Mouse (Mus musculus) layer of hippocampus, adult 11-12 months (tissue): ENCODE results near the gene Gm20388.
A peak's percentile ranks its signal among the peaks of the same experiment; 100 is the strongest.

Source experiments
- DNase-seq: peaks from one replicate; pipeline ENCODE4 v3.0.0; 2022; ENCODE audit warnings: low spot score

Gm20388 gene

DNA sequence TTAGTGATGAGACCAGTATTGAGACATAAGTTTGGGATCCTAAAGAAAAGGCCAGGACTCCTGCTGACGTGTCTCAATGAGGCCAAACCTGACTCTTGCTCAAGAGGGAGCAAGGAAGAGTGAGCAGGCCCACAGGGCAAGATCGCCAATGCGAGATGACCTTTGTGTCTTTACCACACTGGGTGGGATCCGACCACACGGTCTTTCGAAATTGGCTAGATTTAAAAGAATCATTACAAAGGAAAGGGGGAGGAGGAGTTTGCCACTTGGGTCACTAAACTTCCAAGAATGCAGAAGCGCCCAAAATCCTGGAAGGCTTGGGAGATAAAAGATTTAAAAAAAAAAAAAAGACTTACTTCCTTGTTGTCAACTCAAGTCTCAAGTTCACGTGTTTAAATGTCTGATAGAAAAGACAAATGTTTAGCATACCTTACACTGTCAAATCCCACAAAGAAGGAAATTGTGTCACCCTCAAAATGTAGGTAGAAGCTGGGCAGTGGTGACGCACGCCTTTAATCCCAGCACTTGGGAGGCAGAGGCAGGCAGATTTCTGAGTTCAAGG is 1936.7 kb downstream of the Gm20388 start:
- no peak for DNase-seq

DNA sequence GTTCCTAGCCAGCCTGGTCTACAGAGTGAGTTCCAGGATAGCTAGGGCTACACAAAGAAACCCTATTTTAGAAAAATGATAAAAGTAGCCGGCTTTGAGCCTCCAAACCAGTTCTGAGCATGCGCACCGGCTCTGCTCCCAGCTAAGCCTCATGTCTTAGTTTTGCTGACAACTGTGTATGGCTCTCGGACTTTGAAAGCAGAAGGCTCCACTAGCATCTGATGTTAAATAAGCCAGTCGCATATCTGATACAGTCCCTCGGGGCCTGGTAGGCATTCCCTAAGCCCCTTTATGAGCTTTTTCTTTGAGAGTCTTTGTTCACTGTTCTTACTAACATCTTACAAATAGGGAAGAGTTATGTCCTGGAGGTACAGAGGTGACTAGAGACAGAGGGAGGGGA is 1937.3 kb downstream of the Gm20388 start:
- no peak for DNase-seq

DNA sequence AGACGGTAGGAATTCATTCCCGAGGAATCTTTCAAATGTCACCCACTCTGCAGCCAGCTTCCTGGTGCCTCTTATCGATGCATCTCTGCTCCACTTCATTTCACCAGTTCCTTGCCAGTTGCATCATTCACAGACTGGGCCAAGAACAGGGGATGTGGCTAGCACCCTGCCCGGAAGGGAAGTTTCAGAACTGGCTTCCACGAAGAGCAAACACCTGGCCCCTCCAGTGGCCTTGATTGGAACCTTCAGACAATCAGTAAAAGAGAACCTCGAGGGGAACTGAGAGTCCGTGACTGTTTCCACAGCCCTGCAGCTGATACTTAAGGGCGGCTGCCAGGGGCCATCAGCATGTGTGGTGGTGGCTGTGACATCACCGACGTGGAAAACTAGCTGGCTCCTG is 1937.9 kb downstream of the Gm20388 start:
- no peak for DNase-seq

DNA sequence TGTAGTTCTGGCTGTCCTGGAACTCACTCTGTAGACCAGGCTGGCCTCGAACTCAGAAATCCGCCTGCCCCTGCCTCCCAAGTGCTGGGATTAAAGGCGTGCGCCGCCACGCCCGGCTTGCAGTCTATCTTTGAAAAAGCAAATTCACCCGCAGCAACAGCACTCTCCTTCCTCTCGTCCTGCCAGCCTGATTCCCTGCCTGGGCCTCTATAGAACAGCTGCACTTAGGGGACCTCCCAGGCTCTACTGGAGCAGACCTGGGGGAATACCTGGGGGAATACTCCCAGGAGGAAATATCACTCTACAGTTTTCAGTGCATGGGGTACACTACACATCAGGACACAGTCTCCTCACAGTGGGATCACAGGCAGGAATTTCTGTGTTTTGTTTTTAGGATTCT is 1938.7 kb downstream of the Gm20388 start:
- no peak for DNase-seq

DNA sequence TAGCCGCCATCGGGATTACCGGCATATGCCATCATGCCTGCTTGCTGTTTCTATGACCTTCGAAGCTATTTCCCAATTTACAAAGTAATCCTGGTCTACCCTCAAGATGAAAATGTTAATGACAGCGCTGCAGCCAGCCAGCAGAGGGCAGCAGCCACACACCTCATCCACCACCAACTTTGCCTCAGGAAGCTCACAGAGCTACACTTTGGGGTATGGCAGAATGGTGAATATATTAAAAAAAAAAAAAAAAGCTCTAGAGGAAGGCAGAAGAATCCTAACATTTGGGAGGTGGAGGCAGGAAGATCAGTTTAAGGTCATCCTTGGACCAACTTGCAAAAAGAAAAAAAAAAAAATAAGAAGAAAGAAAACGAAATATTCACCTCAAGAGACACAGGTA is 1939.4 kb downstream of the Gm20388 start:
- DNase-seq: peak; percentile 84

DNA sequence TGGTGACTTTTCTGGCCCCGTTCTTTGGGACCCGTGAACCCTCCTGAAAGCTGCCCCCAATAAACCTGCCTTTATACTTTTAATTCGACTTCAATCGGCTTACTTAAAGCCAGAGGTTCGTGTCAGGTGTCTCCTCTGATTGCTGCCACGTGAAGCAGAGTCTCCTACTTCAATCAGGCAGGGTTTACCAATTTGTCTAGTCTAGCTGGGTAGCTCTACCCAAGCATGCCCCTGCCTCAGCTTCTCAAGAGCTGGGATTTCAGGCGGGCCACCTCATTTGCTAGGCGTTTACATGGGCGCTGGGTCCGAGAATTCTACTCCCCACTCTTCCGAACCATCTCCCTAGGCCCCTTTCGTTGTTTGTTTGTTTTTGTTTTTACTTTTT is 1939.8 kb downstream of the Gm20388 start:
- DNase-seq: no peak

DNA sequence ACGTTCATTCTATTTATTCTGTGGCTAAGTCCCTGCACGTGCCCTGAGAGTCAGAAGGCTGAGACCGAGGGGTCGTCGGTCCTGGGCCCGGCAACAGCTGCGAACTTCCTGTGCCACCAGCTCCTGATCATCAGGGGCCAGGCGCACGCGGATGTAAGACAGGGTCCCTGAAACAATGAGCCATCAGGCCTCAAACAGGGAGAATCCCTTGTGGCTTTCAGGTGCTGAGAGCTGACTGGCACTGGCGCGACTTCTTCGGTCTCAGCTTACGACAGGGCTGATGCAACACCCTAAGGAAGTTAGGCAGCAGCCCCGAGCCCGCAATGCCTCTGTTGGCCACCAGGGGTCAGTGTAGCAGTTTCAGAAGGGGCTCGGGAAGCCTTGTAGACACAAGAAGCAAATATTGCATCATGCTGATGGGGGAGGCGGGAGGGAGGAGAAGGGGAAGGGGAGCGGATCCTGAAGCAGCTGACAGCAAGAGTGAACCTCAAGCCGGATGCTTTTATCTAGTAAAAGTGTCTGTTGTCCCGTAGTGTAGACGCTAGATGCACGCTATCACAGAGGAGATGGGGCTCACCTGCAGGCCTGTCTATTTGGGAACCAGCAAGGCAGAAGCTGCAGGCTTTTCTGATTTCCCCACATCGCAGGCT is 1940.3 kb downstream of the Gm20388 start:
- DNase-seq: peak; percentile 98

DNA sequence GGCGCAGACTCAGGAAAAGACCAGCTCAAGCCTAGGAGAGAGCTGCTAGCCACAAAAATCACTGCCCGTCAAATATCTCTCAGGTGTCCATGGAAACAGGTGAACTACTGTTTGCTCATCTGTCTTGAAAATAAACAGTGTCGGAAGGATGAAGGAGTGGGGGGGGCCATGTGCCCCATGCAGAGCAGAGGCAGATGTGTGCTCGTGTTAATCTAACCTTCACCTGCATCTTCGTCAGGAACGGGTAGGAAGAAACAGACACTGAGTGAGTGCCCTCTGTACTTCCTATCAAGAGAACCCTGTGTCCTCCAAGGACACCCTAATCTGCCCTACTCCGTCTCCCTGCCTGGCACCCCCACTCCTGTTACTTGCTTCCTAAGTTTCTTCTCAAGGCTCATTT is 1941.1 kb downstream of the Gm20388 start:
- DNase-seq: no peak

DNA sequence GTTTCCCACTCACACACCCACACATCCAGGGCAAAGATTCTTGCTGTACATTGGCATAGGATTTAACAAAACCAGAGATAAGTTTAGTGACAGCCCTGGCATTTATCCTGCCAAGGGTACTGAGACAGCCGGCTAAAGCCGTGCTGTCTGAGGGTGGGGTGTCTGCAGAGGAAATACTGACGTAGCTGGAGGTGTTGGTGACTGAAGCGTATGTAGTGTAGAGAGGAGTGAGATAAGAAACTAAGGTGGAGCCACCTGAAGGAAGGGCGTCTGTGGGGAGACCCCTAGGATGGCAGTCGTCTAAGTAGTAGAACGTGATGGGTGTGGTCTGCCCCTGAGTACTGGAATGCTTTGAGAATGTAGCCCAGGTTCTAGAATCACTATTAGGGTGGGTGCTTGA is 1941.8 kb downstream of the Gm20388 start:
- no peak for DNase-seq

DNA sequence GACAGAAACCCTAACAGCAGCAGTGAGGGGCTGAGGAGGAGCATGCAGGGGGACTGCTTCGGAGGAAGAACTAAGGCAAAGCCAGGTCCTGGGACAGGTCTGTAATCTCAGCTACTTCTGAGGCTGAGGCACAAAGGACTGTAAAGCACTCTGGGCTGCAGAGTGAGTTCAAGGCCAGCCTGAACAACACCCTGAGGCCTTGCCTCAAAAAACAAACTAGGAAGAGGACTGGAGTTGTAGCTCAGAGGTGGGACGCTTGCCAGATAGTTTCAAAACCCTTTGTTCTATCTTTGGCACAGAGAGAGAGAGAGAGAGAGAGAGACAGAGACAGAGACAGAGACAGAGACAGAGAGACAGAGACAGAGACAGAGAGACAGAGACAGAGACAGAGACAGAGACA is 1942.9 kb downstream of the Gm20388 start:
- DNase-seq: no peak

DNA sequence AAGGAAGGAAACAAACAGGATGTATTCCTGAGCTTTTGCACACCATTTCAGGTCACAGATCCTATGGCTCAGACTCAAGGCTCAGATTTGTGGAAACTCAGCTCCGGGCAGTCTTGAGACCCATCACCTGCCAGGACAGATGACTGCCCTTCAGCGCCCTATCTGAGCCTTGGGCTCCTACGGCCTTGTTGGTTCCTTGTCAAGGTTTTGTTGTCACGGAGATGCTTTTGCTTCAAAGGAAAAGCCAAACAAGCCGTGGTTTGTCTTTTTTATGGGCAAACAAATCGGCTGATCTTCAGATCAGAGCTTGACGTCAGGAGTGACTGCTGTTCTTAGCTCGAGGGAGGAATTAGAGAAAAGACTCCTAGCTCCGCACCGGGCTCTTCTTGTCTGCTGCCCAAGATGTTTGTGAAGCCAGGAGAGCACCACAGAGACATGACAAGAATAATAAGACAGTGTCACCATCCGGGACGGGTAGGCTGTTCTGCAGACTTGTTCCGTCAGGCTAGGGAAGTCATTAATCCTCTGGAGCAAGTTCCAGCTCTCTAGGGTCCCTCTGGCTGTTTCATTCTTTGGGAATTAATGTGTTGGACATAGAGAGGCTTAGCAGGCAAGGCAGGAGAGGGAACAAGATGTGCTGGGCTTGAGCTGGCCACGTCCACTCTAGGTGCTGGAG is 1945.6 kb downstream of the Gm20388 start:
- DNase-seq: no peak

DNA sequence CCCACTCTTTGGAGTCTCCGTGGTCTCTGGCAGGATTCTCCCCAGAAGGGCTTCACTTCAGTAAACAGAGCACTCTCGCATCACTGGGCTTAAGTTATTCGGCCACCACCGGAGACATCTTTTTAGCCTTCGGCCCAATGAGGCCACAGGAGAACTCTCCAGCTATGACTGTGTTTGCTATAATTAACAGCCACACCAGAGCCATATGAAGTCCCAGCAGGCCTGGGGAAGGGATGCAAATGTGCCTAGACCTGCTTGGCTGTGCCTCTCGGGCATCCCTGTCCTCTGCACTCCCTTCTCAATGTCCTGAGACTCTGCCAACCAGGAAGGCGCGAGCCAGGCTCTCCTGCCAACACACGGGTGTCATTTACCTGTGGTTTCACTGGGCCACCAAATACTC is 1946.7 kb downstream of the Gm20388 start:
- no peak for DNase-seq

DNA sequence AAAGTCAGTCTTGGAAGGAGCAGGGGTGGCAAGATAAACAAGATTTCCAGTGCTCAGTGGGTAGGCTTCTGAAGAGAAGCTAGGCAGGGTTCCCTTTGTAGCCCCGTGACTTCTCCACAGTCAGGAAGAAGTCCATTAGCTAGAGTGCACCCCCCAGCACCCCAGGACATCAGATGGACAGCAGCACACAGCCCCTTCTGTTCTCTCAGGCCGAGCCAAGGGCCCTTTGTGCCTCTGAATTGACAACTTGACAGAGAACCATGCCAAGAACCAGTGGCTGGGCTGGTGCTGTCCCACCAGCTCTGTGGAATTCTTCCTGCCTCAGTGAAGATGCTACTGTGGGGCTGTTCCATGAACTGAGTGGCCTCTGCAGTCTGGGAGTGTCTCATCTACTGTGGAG is 1947.1 kb downstream of the Gm20388 start:
- DNase-seq: no peak

DNA sequence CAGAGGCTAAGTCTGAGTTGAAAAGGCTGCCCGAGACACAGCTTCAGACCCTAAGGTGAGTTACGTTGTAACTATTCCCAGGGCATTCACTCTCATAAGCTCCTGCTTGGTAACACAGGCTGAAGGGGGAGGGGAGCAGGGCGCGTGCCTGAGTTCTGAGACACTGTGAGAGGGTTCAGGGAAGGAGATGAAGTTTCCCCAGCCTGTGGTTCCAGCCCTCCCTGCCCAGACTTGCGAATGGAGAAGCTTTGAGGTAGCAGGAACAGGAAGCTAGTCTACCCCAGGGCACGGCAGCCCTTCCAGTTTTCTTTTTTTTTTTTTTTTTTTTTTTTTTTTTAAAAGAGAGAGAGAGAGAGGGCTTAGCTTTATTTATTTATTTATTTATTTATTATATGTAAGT is 1950.6 kb downstream of the Gm20388 start:
- DNase-seq: no peak

DNA sequence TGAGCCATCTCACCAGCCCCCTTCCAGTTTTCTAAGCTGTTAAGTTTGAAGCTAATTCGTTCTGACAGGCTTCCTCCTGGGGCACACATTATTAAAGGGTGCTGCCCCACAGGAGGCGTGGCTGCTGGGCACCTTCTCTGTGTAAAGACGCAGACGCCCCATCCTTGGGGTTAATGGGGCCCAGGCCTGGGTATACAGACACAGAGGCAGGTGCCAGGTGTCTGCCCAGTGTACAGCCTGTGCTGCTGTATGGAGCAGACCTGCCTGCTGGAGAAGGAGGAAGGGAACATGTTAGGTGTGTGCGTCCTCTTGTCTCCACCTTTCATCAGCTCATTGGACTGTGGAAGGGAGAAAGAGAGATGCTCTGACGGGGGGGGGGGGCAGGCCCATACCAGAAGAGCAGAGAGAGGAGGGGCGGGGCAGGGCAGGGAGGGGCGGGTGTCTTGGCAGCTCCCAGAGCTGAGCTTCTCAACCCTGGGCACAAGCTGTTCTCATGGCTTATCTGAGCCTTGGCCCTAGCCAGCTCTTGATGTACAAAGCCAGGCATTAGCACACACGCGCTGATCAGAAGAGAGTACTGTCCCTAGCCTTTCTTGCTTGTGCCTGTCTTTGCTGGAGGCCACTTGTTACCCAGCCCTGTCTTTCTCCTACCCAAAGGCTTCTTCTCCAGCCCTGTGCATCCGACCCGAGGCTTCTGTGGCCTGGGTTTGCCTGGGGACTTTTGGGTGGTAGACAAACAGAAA is 1951.3 kb downstream of the Gm20388 start:
- DNase-seq: no peak

DNA sequence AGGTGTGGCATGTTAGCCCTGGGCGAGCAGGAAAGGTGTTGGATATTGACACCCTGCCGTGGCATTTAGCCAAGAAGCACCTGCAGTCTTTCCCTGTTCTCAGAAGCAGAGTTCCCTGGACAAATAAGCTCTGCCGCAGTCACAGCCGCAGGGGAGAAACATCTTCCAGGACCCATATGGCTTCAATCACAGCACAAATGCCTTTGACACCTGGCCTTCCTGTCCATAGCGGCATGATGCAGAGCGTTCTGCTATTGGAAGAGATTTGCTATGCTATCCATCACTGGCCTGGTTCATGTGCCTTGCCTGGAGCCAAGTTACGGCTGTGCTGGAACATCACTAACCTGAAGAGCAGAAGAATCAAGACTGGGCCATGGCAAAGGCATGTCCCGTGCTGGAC is 1954.7 kb downstream of the Gm20388 start:
- no peak for DNase-seq

DNA sequence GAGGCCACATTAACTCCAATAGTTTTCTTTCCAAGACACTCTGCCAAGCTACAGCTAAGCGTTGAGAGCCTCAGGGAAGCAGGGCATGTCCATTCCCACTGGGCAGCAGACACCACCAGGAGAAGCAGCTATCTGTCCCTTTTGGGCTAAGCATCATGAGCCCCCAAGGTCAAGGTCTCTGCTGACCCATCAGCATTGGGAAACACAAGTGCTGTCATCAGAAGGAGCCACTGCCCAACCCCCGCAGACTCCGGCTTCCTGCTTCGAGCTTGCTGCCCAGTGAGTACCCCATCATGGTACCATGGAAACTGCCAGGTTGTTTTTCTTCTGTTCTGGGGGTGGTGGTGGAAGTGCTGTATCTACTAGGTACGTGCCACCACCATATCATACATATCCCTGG is 1957.6 kb downstream of the Gm20388 start:
- DNase-seq: no peak

DNA sequence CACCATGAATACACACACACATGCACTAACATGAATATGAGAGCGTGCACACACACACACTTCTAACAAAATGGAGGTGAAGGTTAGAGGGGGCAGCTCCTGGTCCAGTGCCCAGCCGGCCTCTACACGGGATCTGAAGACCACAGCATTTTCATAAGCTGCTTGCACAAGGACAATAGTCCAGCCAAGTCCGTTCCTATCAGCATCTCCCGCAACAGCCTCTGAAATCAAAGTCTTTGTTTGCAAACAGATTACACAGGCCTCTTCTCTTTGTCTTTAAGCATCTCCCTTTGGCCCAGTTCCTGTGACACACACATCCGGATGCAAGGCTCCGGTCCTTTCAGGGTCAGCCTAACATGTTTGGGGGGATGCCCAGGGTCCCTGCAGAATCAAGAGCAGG is 1958.3 kb downstream of the Gm20388 start:
- no peak for DNase-seq

DNA sequence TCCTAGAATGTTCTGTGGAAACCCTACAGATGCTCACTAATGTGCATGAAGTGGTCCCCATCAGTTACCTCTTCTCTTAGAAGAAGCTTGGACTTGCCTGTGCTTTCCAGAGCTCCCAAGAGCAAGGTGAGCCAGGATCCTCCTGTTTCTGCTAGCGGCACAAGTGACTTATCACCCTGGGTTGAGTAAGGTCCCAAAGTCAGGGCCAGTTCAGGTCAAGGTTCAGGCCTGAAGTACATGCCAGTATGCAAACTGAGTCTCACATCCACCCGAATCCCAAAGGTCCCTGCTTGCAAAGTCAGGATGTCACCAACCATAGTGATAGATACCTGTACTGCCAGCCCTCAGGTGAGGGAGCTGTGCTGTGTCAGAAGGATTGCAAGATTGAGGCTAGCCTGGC is 1959.5 kb downstream of the Gm20388 start:
- DNase-seq: no peak

DNA sequence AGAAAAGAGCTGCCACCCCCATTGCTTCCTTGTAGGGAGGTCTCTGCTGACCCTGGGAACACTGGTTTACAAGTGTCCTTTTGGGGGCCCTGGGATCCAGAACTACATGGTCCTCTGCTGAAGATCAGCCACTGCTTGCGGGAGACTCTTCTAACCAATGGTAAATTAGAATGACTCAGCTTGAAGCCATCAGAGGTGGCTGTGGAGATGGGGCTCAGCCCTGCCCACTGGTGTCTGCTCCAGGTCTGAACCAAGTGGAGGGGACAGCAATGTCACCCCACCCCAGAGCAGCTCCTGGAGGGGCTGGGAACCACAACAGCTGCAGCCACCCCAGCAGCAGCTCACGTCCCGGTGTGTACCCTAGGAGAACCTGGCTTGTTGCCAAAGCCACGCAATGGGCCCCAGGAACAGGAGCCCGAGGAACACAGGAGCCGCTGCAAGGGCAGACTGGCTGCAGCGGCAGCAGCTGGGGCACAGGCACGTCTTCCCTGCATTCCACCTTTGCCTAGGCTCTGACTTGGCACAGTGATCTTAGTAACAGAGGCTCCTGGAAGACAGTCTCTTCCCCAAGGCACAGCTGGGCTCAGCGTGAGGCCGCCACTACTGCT is 1961.3 kb downstream of the Gm20388 start:
- no peak for DNase-seq

DNA sequence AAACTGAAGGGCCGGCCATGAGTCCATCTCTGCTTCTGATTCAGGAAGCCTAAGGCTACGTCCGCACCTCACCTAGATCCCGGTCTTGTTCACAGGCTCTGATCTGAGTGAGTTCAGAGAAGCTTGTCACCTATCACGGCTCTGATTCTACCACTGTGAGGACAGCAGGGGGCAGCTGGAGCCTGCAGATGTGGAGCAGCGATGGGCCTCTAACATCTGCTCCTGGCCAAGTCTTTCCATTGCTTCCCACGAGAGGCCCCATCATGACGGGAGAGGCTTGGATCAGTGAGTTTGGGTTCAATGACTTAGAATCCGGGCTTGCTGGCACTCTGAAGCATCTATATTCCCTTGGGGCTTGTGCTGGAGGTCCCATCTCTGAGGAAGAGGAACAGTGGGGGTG is 1963.4 kb downstream of the Gm20388 start:
- no peak for DNase-seq

DNA sequence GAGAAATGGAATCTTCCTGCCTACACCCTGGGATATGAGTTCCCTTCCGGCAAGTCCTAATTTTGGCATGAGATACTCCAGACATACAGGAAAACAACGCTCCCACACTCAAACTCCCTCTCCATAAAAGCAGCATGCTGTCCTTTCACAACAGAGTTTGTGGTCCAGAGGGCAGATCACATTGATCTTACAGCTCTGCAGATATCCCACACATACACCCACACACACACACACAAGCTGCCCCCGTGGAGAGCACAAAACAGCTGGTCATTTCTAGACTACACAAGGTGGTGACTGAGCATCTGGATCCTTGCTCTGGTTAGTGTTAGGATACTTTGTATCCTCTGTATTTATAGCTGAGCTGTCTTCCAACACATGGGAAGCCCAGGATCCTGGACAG is 1964.4 kb downstream of the Gm20388 start:
- DNase-seq: no peak

DNA sequence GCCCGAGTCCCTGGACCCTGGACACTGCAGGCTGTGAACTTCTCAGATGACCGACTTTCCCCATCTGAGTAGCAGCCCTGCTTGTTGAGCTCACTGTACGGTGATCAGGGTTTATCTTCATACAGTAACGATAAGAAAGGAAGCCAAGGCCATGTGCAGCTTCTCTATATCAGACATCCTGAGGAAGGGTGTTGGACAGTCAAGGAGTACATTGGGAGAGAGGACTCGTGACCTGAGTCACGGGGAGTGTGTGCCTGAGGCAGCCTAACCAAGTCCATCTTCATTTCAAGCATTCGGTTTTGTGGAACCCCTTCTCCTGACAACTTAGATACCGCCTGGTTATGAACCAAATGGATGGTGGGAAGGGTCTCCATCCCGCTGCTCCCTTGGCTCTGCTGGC is 1964.9 kb downstream of the Gm20388 start:
- no peak for DNase-seq
